Mouse (Mus musculus) thymus, postnatal 36 days (tissue): Measurements from ENCODE around the gene Cps1.

Experiments
- DNase-seq, 2 experiments: peaks; one replicate each; pipeline ENCODE4 v3.0.0; 2022; ENCODE audit warnings: mixed read lengths in 2 of 2

Gene Cps1

GRCm38 (mm10) chr1:67122797-67123196 is at the start of gene Cps1:
Cps1 (plus strand) TSS chr1:67123026.
- no peak for DNase-seq

DNA sequence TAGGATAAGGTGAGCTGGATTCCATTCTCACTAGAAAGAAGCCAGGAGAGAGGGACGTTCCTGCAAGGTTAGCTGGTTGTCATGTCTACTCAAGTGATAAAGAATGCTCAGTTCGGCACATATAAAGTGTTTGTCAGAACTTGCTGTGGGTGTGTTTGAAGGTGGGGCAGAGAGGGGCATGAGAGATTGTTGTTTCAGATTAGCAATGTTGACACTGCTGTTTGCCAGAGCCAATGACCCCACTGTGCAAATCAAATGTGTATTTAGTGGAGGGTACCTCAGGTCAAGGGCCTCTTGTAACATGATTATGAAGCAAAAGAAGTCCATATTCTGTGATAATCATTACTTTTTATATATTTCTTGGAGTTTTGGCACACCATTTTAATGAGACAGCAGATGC is 45.1 kb upstream of the Cps1 start:
- DNase-seq: no peak

- DNase-seq: no peak
Measured at GRCm38 (mm10) chr1:67078666-67079065, 44.2 kb upstream of the Cps1 start.

GRCm38 (mm10) chr1:67079146-67079545 is 43.7 kb upstream of the Cps1 start:
- DNase-seq: no peak

- no peak for DNase-seq
Measured at GRCm38 (mm10) chr1:67092473-67092872, 30.4 kb upstream of the Cps1 start.

GRCm38 (mm10) chr1:67099215-67099614 is 23.6 kb upstream of the Cps1 start:
- DNase-seq: no peak

DNA sequence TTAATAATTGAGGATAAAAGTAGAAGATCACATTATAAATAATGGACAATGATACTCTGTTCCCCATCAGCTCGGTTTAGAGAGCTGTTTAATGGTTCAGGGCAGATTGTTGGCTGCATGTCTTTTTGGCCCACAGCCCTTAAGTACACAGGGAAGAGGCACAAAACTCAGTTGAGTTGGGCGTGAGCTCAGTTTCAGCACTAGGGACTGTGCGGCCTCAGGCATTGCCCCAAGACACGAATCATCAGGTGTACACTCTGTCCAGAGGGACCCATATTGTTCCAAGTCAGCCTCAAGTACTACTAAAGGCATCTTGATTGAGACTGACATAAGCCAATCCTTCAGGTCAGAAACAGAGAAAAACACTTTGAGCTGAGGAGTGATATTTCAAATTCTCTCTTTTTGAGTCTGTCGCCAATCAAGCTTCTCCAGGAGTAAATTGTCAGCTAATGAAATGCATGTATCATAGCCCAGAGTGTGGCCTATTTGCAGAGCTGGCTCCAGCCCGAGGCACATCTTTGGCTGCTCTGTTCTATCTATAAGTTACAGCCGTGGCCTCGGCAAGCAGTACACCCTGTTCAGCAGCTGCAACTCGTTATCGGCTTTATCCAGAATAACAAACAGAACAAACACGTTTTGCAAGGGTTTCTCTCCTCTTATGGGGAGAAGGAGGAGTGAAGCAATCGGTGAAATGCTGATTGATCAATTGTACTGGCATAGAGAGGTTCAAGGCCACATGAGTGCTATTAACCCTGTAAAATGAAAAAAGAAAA is 19.2 kb upstream of the Cps1 start:
- DNase-seq: no peak

DNA sequence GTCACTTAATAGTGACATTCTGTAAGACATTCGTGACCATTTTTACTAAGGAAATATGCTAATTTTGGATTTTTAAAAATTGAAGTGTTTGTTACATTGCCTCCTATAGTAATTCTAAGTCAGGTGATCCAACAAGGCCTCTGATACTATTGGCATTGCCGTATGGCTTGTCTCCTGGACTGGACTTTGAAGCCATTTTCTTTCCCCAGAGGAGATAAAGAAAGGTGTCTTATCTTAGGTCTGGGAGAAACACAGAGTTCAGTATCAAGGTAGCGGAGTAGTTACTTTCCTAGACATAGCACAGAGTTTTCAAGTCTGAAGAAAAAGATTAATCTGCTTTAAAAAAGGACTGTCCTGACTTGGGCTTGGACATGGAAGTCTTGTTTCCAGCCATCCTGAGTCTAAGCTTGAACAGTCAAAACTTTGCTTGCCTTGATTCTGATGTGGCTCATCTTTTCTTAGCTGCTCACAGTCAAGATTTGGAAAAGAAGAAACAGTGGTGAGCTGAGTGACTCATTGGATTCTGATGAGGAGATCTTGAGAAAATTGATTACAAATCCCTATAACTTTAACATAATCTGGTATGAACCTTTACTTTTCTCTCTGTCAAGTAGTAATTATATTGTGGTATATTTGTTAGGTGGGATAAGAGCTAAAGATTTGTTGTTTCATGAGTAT is 11.1 kb upstream of the Cps1 start:
- DNase-seq: no peak

GRCm38 (mm10) chr1:67113343-67114030 is 9.3 kb upstream of the Cps1 start:
- DNase-seq: no peak

- no peak for DNase-seq
Measured at GRCm38 (mm10) chr1:67116571-67116970, 6.3 kb upstream of the Cps1 start.

- no peak for DNase-seq
Measured at GRCm38 (mm10) chr1:67117778-67118177, 5.0 kb upstream of the Cps1 start.

- DNase-seq: no peak
Measured at GRCm38 (mm10) chr1:67125433-67125832, 2.6 kb downstream of the Cps1 start.

GRCm38 (mm10) chr1:67143939-67144338 is 21.1 kb downstream of the Cps1 start:
- DNase-seq: no peak

GRCm38 (mm10) chr1:67151246-67151645 is 28.4 kb downstream of the Cps1 start:
- DNase-seq: no peak

GRCm38 (mm10) chr1:67167283-67167682 is 44.5 kb downstream of the Cps1 start:
- DNase-seq: no peak

DNA sequence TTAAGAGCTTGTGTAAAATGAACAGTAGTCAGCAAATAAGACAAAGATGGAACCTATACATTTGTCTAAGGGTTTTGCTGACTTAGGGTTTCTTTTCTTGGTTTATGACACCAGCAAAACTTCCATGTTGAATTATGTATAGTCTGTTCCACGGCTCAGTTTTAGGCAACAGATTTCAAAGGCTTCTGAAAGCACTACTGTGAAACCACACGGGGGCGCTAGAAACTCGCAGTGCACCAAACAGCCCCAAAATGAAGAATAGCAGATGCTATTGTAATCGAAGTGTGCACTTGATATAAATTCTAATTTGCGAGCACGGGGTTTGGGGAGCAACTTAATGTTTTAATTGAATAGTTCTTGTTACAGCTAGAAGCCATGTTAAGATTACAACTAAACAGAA is 58.3 kb downstream of the Cps1 start:
- DNase-seq: peak in 1 of 2 experiments; percentile 7

- no peak for DNase-seq
Measured at GRCm38 (mm10) chr1:67182201-67182600, 59.4 kb downstream of the Cps1 start.

DNA sequence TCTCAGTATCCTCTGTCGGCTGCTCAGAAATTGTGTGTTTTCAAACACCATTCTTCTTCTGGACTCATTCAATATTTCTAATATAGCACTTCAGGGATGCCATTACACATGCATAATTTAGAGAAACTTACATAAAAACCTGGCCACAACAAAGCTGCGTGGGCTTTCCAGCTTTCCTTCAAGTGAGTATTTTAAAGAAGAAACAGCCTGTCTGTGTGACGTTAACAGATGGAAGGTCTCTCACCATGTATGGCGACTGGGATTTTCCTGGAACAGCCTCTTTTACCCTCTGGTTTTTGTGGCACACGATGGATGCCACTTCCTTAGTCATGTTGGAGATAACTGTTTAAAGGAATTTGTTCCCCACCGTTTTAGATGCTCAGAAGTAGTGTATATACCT is 60.7 kb downstream of the Cps1 start:
- no peak for DNase-seq

GRCm38 (mm10) chr1:67184134-67184533 is 61.3 kb downstream of the Cps1 start:
- no peak for DNase-seq

- DNase-seq: no peak
Measured at GRCm38 (mm10) chr1:67197335-67197734, 74.5 kb downstream of the Cps1 start.

- no peak for DNase-seq
Measured at GRCm38 (mm10) chr1:67218339-67218944, 95.6 kb downstream of the Cps1 start.

- no peak for DNase-seq
Measured at GRCm38 (mm10) chr1:67223666-67224065, 100.8 kb downstream of the Cps1 start.

- DNase-seq: no peak
Measured at GRCm38 (mm10) chr1:67234861-67235260, 112.0 kb downstream of the Cps1 start.
